ENCODE assay signal across 19 mouse cellular contexts in genomic region chr14:8040179-8040578, GRCm38 (mm10). TPM values are rescaled to one million over a fixed set of nuclear protein-coding genes. Genes with fewer than 3 reads are reported as not detected.
"Had no signal": no experiment of that assay in that cellular context is flagged by ENCODE, and none has a peak within 500 bp of the region (broad histone marks: within the 10 kb centered on the region; RNA-seq: fewer than 3 reads in every experiment).

No protein-coding gene starts in this region.

- H3K36me3 ChIP-seq: liver, embryonic 13.5 days had no signal

- H3K27ac ChIP-seq: kidney, postnatal 0 days; limb, embryonic 12.5 days; limb, embryonic 15.5 days; liver, embryonic 13.5 days had no signal

- H3K4me2 ChIP-seq: limb, embryonic 12.5 days; limb, embryonic 15.5 days; liver, embryonic 13.5 days; midbrain, embryonic 11.5 days had no signal

- H3K9me3 ChIP-seq: limb, embryonic 12.5 days; limb, embryonic 15.5 days; liver, embryonic 13.5 days had no signal

- DNase-seq: kidney, adult 18-20 months; kidney, postnatal 25 days; left cerebral cortex, postnatal 4 days; liver, embryonic 13.5 days; lung, adult 2 months; lung, postnatal 14 days; lung, postnatal 4 days; midbrain, embryonic 14.5 days; thymus, postnatal 25 days had no signal

- H3K4me3 ChIP-seq: limb, embryonic 12.5 days; limb, embryonic 15.5 days; liver, embryonic 13.5 days had no signal

- H3K9ac ChIP-seq: limb, embryonic 12.5 days; limb, embryonic 15.5 days; liver, embryonic 13.5 days had no signal

- H3K4me1 ChIP-seq: limb, embryonic 12.5 days; limb, embryonic 15.5 days; liver, embryonic 13.5 days had no signal

- H3K27me3 ChIP-seq: limb, embryonic 12.5 days; limb, embryonic 15.5 days; liver, embryonic 13.5 days had no signal

RNA-seq across cellular contexts. Expression of gene Dnase1l3, which starts 45.8 kb away (rescaled TPM):
- total RNA-seq: layer of hippocampus, adult 8-10 months; layer of hippocampus, postnatal 14 days; left cerebral cortex, postnatal 14 days; megakaryocyte-erythroid progenitor cell, adult 5-6 weeks; midbrain, postnatal 0 days had no signal
- polyA plus RNA-seq: limb, embryonic 12.5 days; neural tube, embryonic 11.5 days had no signal
